Mouse (Mus musculus): ENCODE measurements at regions not wholly inside any gene's neighbourhood (a gene's known extent, or its start where the extent isn't known, plus 50 kb on each side); places are given as distances from the start of the nearest gene placed in this dataset.

DNA sequence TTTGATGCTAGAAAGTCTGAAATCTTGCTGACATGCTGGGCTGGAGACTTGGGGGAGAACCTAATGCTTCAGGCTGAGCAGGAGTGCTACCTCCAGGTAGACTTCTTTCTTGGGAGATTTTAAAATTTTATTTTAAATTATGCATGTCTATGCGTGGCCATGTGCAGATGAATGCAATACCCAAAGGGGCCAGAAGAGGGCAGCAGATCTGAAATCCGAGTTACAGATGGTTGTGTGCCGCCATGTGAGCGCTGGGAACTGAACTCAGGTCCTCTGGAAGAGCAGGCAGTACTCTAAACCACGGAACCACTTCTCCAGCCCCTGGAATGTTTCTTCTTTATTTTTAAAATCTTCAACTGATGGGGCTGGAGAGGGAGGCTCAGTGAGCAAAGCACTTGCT is 135.8 kb downstream of the Slc4a3 start:
- no peak for ATAC-seq (replicated peaks; ENCODE audit: poor library complexity)

DNA sequence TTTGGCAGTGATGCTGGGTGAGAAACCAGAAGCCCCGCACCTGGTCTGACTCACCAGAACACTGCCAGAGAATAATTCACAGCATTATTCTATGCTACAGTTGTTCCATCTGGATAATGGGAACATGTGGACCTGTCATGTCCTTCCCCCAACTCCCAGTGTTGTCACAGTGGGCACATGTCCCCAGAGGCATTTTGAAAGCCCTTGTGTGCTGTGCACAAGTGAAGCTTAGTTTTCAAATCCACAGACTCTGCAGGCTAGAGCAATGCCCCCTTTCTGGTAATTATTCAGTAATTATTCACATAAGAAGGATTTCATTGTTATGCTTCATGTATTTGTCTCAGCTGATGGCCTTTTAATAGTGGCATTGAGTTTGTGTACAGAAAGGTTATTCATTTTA is 146.7 kb downstream of the Slc4a3 start:
- no peak for ATAC-seq (replicated peaks; ENCODE audit: poor library complexity)

DNA sequence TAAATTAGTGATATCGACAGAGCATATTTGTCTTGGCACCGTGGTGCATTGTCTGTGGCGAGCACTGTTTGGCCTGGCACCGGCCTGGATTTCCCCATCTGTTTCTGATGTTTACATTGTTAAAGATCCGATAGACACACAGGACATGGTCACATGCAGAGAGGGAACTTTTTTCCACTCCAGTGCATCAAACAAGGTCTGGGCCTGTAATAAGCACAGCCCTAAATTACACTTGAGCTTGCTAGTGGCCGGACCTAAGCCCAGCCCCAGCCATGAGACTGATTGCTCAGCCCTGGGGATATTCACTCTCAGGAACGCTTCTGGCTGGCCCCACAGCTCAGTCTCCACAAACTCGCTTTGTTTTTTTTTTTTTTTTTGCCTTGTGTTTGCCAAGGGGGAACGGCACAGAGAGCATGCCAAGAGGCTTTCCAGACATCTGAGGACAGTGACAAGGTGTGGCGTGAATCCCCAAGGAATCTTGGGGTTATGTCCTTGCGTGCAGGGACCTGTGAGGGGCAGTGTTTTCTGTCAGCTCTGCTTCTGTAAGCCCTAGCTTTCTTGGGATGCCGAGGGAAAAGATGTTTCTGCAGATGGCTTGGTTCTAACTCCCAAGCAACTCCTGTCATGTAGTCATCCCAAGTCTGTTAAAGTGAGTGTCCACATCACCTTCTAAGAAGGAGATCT is 147.3 kb downstream of the Slc4a3 start:
- ATAC-seq (replicated peaks; ENCODE audit: poor library complexity): no peak

DNA sequence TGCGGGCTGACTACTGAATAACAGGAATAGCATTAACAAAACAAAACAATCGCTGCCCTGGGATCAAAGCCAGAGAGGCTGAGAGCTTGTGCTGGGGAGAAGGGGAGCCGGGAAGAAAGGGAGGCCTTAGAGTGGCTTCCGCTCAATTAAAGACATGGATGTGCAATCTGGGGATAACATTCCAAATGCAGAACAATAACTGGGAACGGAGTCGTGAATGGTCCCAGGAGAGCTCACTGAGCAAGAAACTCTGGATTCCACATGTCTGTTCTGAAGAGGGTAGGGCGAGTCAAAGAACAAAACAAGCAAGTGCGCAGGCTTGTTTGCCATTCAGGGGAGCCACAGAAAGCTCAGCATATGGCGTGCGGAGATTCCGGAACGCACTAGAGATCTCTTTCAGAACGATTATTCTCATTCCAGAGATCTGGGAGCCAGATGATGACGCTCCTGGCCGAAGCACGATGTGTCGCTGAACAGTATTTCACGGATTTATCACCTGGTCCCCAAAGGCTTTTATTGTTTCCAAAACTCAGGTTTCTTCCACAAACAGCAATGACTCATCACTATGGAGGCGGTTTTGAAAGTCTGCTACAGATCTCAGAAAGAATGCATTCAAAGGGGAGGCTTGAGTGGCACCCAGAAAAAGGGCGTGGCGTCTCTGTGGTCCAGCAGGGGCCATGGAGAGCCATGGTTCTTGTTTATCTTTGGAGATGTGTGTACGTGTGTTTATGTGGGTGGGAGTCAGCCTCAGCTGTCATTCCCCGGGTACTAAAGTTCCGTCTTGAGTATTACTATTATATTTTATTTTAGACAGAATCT is 159.0 kb downstream of the Slc4a3 start:
- ATAC-seq (replicated peaks; ENCODE audit: poor library complexity): no peak

DNA sequence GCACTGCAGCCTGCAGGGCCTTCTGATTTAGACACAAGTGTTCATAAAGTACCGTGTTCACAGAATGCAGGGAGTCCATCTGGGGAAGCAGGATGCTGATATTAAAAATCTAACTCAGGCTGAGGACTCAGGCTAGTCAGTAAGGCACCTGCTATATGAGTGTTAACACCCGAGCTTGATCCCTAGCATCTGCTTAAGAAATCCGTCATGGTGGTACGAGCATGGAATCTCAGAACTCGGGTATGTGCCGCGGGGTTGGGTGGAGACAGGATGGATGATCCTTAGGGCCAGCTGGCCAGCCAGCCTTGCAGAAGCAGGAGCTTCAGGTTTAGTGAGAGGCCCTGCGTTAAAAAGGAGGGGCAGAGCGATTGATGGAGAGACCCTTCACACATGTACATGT is 160.1 kb downstream of the Slc4a3 start:
- ATAC-seq (replicated peaks; ENCODE audit: poor library complexity): no peak

DNA sequence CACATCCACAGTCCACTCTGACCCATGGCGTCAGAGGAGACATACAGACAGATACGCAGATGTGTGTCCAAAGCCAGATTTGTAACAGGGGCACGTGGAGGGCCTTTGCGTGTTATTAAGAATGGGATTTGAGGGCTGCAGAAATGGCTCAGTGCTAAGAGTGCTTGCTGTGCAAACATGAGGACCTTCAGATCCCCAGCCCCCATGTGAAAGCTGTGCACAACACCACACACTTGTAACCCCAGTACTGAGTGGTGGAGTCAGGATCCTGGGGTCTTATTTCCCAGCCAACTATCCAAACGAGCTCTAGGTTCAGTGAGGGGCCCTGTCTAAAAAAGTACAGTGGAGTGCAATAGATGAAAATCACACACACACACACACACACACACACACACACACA is 177.4 kb downstream of the Slc4a3 start:
- ATAC-seq (replicated peaks; ENCODE audit: poor library complexity): no peak

DNA sequence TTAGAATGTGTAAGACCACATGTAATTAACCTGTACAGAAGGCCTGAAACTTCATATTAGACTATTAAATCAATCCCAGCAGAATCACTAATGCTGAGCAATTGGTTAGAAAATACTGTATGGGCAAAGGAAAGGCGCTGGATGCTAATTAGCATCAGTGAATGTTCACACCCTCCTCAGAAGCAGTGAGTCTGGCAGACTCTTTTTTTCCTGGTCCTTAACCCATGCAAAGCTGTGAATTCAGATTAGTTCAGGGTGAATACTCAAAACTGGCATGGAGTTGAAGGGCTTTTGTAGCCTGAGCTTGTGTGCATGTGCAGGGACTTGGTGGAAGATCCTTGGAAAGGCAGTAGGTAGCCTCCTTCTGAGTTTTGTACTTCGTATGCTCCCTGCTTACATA is 179.3 kb downstream of the Slc4a3 start:
- no peak for ATAC-seq (replicated peaks; ENCODE audit: poor library complexity)

DNA sequence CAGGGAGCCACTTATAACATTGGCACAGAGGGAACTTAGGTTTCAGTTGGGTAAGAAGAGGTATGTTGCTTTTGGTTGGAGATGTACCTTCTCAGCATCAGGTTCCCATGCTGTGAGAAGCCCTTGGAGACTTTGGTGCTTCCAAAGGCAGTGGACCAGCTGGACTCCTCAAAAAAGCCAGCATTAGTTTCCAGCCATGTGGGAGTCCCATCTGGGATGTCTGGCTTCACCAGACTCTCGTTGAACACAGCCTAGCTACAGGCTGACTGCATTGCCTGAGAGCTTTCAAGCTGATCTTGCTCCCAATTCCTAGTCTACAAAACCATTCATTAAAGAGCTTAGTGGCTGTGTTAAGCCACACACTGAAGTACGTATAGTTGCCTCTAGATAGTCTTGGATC is 182.8 kb downstream of the Slc4a3 start:
- no peak for ATAC-seq (replicated peaks; ENCODE audit: poor library complexity)

DNA sequence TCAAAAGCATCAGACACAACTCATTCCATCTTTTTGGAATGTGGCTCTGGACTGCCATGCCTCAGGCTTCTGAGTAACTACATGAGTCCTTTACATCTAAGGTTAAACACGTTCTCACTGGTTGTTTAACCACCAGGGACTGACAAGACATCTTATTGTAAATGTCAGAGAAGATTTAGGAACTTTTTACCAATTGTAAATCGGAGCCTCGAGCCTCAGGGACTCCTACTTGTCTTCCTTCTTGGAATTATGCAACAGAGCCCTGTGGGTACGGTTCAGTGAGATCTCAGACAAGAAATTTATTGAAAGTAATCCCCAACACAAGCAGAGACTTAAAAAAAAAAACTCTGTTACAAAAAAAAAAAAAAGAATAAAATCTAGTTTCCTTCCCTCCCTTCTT is 187.7 kb downstream of the Slc4a3 start:
- no peak for ATAC-seq (replicated peaks; ENCODE audit: poor library complexity)

DNA sequence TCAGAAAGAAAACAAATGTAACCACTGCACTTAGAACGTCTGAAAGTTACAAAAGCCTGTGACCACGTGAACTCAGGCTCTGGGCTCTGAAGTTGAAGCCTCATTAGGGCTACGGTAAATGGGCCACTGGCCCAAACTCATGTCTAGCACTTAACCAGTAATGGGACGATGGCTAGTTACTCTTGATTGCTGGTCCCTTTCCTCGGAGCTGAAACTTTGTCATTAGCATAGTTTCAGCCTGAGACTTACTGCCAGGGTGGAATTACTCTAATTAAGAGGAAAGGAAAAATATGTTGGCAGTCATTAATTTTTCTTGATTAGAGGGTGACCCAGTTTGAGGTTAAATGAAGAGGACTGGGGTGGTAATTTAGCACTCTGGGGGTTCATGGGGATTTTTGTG is 192.6 kb downstream of the Slc4a3 start:
- ATAC-seq (replicated peaks; ENCODE audit: poor library complexity): no peak

DNA sequence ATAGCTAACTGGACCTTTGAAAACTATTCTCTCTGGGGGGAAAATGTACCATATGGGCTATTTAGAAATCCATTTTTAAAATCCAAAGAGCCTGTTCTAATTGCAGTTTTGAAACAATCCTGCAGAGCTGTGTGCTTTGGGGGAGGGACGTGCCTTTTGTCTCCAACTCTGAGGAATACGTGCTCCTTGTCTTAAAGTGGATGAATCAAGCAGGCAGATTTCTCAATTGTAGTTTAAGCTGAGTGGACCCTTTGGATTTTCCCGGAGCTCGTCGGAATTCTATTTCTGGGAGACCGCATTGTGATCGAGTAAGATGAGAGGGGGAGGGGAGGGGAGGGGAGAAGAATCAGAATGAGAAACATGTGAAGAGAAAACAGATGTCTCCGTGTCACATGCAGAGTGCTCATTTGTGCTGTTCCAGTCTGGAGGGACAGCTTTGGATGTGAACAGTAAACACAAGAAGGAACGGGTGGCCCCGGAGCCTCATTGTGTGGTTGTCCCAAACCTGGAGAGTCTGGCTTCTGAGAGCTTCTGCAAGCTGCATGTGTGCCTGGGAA is 203.7 kb downstream of the Slc4a3 start:
- no peak for ATAC-seq (replicated peaks; ENCODE audit: poor library complexity)

DNA sequence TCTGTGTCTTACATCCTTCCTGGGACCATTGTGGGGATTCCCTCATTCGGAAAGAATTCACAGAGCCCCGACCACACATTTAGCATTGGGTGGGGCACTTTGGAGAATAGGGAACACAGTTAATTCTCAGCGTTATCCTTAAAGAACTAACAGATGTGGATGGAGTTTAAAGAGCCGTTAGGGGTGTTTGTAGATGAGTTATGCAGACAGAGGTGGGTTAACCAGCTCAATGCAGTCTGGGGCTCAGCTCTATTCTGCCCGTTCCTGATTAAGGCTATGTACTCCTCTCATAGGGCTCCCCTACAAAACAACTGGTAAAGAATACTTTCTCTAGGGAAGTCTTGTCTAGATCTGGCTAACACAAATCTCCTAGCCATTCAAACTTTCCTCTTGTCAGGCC is 226.1 kb downstream of the Slc4a3 start:
- no peak for ATAC-seq (replicated peaks; ENCODE audit: poor library complexity)

DNA sequence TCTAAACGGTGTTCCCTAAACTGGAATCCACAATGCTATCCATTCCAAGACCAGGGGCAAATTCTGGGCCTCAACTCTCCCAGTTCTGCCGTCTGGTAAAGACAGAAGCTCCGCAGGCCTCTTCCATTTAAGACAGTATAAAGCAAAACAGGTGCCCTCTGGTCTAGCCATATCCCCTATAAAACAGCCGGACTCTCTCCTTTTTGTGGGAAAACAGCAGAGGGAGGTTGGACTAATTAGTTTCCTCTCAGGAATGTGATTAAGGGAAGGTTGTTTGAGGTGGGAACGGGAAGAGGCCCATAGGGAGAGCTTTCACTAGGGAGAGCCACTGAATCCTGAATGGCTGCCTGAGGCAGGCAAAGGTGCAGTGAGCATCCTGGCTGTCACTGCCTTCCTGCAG is 226.9 kb downstream of the Slc4a3 start:
- no peak for ATAC-seq (replicated peaks; ENCODE audit: poor library complexity)

DNA sequence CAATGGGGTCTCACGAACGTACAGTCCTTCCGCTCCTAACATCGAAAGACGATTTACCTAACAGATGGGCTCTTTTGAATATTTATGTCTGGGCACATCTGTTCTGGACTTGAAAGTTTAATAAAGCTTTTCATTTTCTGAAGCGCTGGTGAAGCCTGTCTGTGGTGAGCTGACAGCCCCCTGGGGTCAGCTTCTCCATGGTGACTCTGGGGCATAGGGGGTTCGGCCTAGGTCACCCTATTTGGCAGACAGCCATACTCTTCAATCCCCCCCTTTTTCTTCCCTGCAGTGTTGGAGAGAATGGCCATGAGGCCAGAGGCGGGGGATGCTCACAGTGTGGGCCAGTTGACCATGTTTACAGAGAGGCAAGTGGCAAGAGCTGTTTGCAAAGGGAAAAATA is 232.8 kb downstream of the Slc4a3 start:
- no peak for ATAC-seq (replicated peaks; ENCODE audit: poor library complexity)

DNA sequence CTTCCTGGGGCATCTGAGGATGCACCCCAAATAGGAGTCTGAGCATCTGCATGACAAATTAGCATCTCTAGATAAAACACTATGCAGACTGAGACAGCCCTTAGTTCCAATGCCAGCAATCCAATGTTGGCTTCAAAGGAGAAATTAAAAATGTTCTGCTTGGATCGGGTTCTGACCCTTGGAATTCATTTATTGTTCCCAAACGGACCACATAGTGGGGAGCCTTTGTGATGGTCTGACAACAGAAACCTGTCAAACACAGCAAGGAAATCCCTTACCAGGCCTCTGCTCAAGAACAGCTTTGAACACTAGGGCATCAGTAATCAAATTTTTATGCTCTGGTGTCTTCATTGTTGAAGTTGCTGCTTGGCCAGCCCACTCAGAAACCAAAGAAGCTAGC is 237.1 kb downstream of the Slc4a3 start:
- no peak for ATAC-seq (replicated peaks; ENCODE audit: poor library complexity)

DNA sequence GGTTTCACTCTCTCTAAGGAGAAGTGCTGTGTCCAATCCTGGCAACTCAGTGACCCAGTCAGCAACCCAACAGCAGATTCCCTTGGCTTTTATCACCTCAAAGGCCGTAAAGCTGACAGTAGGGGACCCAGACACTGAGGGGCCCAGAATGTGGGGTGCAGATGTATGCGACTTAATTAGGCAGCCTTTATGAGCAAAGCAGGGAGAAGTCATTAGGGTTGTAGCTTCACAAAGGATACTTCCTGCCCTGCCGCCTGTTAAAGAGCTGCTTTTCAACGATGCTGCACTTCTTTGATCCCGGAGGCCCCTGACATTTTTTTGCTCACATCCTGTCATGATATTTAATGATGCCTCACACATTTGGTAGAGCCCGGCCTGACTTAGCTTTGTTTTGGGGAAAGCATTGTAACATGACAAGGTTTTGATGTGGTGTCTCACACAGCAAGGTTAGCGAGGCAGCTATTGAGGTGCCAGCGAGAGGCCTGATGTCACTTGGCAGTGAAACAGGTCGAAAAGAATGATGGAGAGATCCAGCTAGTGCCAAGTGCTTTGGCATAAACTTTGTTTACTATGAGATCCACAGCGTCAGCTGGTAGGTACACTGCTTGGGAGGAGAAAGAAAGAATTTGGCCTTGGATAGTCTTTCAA is 240.2 kb downstream of the Slc4a3 start:
- no peak for ATAC-seq (replicated peaks; ENCODE audit: poor library complexity)

DNA sequence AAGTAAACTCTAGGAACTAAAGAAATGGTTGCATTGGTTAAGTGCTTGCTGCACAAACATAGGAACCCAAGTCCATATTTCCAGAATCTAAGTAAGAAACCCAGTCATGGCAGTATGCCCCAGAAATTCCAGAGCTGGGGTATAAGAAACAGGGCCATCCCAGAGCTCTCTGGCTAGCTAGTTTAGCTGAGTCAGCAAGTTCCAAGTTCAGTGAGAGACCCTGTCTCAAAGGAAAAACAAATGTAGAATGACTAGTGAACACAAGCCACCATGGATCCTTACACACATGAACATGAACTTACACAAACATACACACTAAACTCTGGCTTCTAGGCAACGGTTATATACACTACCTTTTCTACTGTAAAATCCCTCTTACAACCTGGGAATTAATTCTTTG is 245.4 kb downstream of the Slc4a3 start:
- no peak for ATAC-seq (replicated peaks; ENCODE audit: poor library complexity)

DNA sequence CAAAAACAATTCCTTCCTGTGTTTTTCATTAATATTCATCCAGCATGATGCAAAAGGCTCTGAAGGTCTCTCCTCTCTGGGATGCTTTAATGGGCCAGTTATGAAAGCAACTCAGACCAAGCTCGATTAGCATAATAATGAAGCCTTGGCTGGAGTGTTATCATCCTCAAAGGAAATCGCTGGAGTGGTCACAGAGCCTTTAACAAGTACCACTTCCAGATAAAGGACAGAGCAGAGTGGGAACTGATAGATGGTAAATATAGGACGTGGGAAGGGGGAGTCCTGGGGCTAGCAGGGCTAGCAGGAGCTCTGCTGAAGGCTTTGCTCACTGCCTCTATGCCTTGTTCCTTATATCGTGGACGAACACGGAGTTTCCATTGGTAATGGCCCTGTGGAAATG is 251.7 kb downstream of the Slc4a3 start:
- no peak for ATAC-seq (replicated peaks; ENCODE audit: poor library complexity)

DNA sequence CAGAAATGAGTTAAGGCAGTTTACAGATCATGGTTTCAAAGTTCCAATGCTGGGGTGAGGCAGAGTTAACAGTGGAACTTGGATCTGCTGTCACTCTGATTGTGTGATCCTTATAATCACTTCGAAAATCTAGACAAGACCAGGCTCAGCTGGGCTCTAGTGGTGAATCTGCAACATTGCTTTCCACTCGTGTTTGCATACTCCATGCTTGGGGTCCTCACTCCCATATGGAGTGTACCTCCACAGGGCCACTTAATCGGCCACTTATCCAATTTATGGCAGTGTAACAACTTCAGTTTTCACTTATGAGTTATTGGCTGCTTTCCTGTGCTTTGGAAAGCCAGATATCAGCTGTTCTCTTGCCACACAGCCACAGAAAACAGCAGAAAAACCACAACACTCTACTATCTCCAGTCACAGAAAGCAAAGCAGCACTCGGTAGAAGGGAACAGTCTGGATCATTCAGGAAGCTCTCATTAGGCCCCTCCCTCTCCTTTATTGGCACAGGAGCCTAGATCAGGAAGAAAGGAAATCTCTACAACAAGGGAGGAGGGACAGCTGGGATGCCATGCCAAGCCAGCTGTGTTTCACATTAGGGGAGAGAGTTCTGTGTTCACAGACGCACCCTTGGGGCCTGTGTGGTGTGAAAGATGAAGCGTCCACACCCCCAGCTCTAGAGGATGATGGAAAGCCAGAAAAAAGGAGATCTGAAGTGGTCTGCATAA is 252.5 kb downstream of the Slc4a3 start:
- ATAC-seq (replicated peaks; ENCODE audit: poor library complexity): no peak

DNA sequence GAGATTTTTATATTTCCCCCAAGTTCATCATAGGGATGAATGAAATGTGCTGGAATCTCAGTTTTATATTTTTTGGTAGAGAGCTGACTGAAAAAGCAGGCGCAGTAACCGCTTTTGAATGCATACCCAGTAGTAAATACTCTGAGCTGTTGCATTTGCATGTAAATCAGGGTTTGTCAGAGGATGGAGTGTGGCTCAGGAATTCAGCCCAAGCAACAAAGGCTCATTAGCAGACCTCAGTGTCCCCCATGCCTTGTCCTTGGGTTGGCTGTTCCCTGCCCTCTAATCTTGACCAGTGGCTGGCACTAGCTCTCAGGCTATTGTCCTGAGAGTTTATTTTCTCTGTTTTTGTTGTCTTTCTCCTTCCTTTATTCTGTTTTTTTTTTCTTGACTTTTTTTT is 258.4 kb downstream of the Slc4a3 start:
- ATAC-seq (replicated peaks; ENCODE audit: poor library complexity): no peak

DNA sequence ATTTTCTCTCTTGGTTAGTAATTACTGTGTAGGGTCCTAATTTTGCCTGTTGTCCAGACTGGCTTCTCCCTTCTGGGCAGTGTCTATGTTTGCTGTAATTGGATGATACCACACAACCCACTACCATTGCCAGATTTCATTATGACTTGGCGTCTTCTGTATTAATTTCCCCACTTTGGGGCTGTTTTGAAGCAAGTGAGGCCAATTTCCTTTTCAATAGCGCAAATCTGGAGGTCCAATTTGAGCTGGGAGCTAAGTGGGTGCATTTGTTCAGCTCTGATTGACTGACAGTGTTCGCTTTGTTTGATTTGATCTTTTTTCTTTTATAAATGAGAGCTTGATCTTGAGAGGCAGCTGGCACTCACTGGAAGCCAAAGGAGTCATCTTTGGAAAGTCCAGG is 266.4 kb downstream of the Slc4a3 start:
- ATAC-seq (replicated peaks; ENCODE audit: poor library complexity): no peak

Data from megakaryocyte progenitor cell, adult 5-6 weeks (primary cell).